Mouse (Mus musculus) MEL (cell line): ENCODE data around the gene Rpl36a. TPM values are rescaled to one million over a fixed set of nuclear protein-coding genes. Genes with fewer than 3 reads are reported as not detected.

Experiments used
- DNase-seq: peaks from one replicate; pipeline ENCODE4 v3.0.0; 2011; ENCODE audit warnings: low read depth, low spot score
- H3K27ac ChIP-seq: 2 replicates; pipeline ENCODE4 v1.5.1; 2012; ENCODE audit warnings: low read depth, mild to moderate bottlenecking, control low read depth, low read length, moderate library complexity; ENCODE audit not compliant: control insufficient read depth
- H3K27me3 ChIP-seq, 2 experiments: fragments of 150-350 bp in 1 of 2; sonication (generic) in 1 of 2; 2 replicates each; pipeline ENCODE4 v1.6.1; 2012; ENCODE audit warnings: low read length in 2 of 2, mild to moderate bottlenecking in 2 of 2, improper control_type of control experiment in 1 of 2, moderate library complexity in 1 of 2; ENCODE audit not compliant: insufficient read depth in 2 of 2, control insufficient read depth in 1 of 2
- H3K36me3 ChIP-seq, 2 experiments: 2 replicates each; pipeline ENCODE4 v1.6.1; 2012 to 2014; ENCODE audit warnings: low read length in 2 of 2, improper control_type of control experiment in 1 of 2, inconsistent platforms in 1 of 2, mild to moderate bottlenecking in 1 of 2; ENCODE audit not compliant: insufficient read depth in 2 of 2, control insufficient read depth in 1 of 2
- H3K4me1 ChIP-seq, 2 experiments: fragments of 150-350 bp in 1 of 2; sonication (generic) in 1 of 2; 2 replicates each; pipeline ENCODE4 v1.6.1; 2012; ENCODE audit warnings: low read length in 2 of 2, improper control_type of control experiment in 1 of 2, mild to moderate bottlenecking in 1 of 2; ENCODE audit not compliant: insufficient read depth in 2 of 2, control insufficient read depth in 1 of 2
- H3K4me3 ChIP-seq, 2 experiments: fragments of 150-350 bp in 1 of 2; sonication (generic) in 1 of 2; 2 replicates each; pipeline ENCODE4 v1.5.1; 2012; ENCODE audit warnings: low read depth in 2 of 2, low read length in 2 of 2, mild to moderate bottlenecking in 2 of 2, moderate library complexity in 2 of 2, control low read depth in 1 of 2, improper control_type of control experiment in 1 of 2; ENCODE audit not compliant: control insufficient read depth in 1 of 2, insufficient read depth in 1 of 2
- H3K79me2 ChIP-seq: 2 replicates; pipeline ENCODE4 v1.6.1; 2012; ENCODE audit warnings: mild to moderate bottlenecking, low read length, moderate library complexity; ENCODE audit not compliant: control insufficient read depth, poor library complexity, insufficient read depth
- H3K9ac ChIP-seq: 2 replicates; pipeline ENCODE4 v1.6.1; 2012; ENCODE audit warnings: low read depth, mild to moderate bottlenecking, control low read depth, low read length, moderate library complexity; ENCODE audit not compliant: control insufficient read depth, poor library complexity, severe bottlenecking
- H3K9me3 ChIP-seq: fragments of 150-350 bp; sonication (generic); replicated peaks from 2 replicates; pipeline ENCODE4 v1.6.1; 2012; ENCODE audit warnings: mild to moderate bottlenecking, low read length, improper control_type of control experiment, moderate library complexity; ENCODE audit not compliant: insufficient read depth
- BHLHE40 ChIP-seq: IDR thresholded peaks from 2 replicates; pipeline ENCODE4 v1.6.1; 2012; ENCODE audit warnings: low read depth, mild to moderate bottlenecking, inconsistent platforms, low read length, improper control_type of control experiment, borderline replicate concordance
- CTCF ChIP-seq, 3 experiments: IDR thresholded peaks in 2 of 3; conservative IDR thresholded peaks in 1 of 3; 2 replicates each; pipeline ENCODE4 v1.5.1; 2011 to 2012; ENCODE audit warnings: low read length in 3 of 3, low read depth in 2 of 3, mild to moderate bottlenecking in 2 of 3, improper control_type of control experiment in 1 of 3, inconsistent platforms in 1 of 3, mixed read lengths in 1 of 3, moderate library complexity in 1 of 3; ENCODE audit not compliant: control insufficient read depth in 1 of 3, insufficient read depth in 1 of 3, poor library complexity in 1 of 3, severe bottlenecking in 1 of 3
- ELF1 ChIP-seq: IDR thresholded peaks from 2 replicates; pipeline ENCODE4 v1.6.1; 2014; ENCODE audit warnings: low read depth, mild to moderate bottlenecking, inconsistent platforms, low read length, improper control_type of control experiment, moderate library complexity
- GABPA ChIP-seq: IDR thresholded peaks from 2 replicates; pipeline ENCODE4 v1.6.1; 2012; ENCODE audit warnings: low read depth, mild to moderate bottlenecking, inconsistent platforms, low read length, improper control_type of control experiment, moderate library complexity
- JUND ChIP-seq: IDR thresholded peaks from 2 replicates; pipeline ENCODE4 v1.6.1; 2011; ENCODE audit warnings: low read depth, mild to moderate bottlenecking, improper control_type of control experiment, low read length
- KAT2A ChIP-seq: conservative IDR thresholded peaks from 2 replicates; pipeline ENCODE4 v1.6.1; 2012; ENCODE audit warnings: low read depth, low read length, improper control_type of control experiment, inconsistent platforms
- MAX ChIP-seq: IDR thresholded peaks from 2 replicates; pipeline ENCODE4 v1.6.1; 2011; ENCODE audit warnings: low read length, improper control_type of control experiment
- MXI1 ChIP-seq: IDR thresholded peaks from 2 replicates; pipeline ENCODE4 v1.6.1; 2011; ENCODE audit warnings: mild to moderate bottlenecking, low read depth, low read length, improper control_type of control experiment
- MYB ChIP-seq: IDR thresholded peaks from 2 replicates; pipeline ENCODE4 v1.6.1; 2011; ENCODE audit warnings: mild to moderate bottlenecking, low read depth, low read length, improper control_type of control experiment
- POLR2A ChIP-seq, 2 experiments: IDR thresholded peaks; 2 replicates each; pipeline ENCODE4 v1.6.1; 2011 to 2012; ENCODE audit warnings: low read length in 2 of 2, mild to moderate bottlenecking in 2 of 2, control low read depth in 1 of 2, improper control_type of control experiment in 1 of 2, low read depth in 1 of 2, moderate library complexity in 1 of 2; ENCODE audit not compliant: control insufficient read depth in 1 of 2, insufficient read depth in 1 of 2, poor library complexity in 1 of 2
- USF1 ChIP-seq: IDR thresholded peaks from 2 replicates; pipeline ENCODE4 v1.6.1; 2014; ENCODE audit warnings: low read depth, mild to moderate bottlenecking, inconsistent platforms, low read length, improper control_type of control experiment, moderate library complexity
- USF2 ChIP-seq, 2 experiments: IDR thresholded peaks; 2 replicates each; pipeline ENCODE4 v1.6.1; 2011 to 2012; ENCODE audit warnings: improper control_type of control experiment in 2 of 2, low read length in 2 of 2, borderline replicate concordance in 1 of 2, inconsistent platforms in 1 of 2, low read depth in 1 of 2, mild to moderate bottlenecking in 1 of 2; ENCODE audit not compliant: insufficient read depth in 1 of 2
- ZKSCAN1 ChIP-seq: IDR thresholded peaks from 2 replicates; pipeline ENCODE4 v1.6.1; 2012; ENCODE audit warnings: low read depth, mild to moderate bottlenecking, inconsistent platforms, low read length, improper control_type of control experiment, moderate library complexity
- ZMIZ1 ChIP-seq: IDR thresholded peaks from 2 replicates; pipeline ENCODE4 v1.6.1; 2012; ENCODE audit warnings: low read depth, mild to moderate bottlenecking, inconsistent platforms, low read length, improper control_type of control experiment, moderate library complexity
- ZNF384 ChIP-seq: IDR thresholded peaks from 2 replicates; pipeline ENCODE4 v1.6.1; 2012; ENCODE audit warnings: low read depth, mild to moderate bottlenecking, inconsistent platforms, low read length, improper control_type of control experiment
- polyA plus RNA-seq, 2 experiments: library from polyadenylated mRNA; stranded (reverse) in 1 of 2; unstranded in 1 of 2; fragments of >175 nt in 1 of 2; fragments of >200 nt in 1 of 2; gene quantifications; 2 replicates each; pipeline versions ENCODE4 v1.2.1 to v1.2.4; 2012; ENCODE audit warnings: low replicate concordance in 2 of 2, low read depth in 1 of 2; ENCODE audit not compliant: insufficient read length in 2 of 2, insufficient read depth in 1 of 2, missing spikeins in 1 of 2
- total RNA-seq: library from RNA; depleted of rRNA; stranded (reverse); fragments of 300-350 nt; gene quantifications from 2 replicates; pipeline ENCODE4 v1.2.3, GENCODE M21; 2012

The Rpl36a gene
- total and polyA plus RNA-seq, 3 experiments = 1,673 to 6,935 TPM; not detected in 1

DNA sequence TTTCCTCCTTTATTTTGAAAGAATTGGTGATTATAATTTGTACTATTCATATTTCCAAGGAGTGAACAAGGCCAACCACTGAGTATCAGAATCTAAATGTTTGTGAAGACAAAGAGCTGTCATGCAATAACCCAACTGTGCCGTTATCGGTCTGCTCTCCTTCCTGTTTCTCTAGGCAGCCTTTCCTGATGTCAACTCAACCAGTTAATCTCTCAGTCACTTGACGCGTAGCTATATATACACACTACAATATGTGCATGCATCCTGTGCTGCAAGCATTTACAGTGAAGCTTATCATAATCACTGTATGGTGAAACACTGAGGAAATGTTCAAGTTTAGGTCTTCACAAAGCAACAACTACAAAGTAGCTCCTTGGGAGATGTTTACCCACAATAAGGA, 21.1 kb upstream of the Rpl36a start (continued):
- TF ChIP-seq BHLHE40 (peak; percentile 87), KAT2A (no peak), USF1 (peak; percentile 68), MAX (peak; percentile 93), ZKSCAN1 (no peak), GABPA (no peak), CTCF (IDR thresholded peaks at IDR 0.05 in 2 of 3, conservative IDR thresholded peaks at IDR 0.05 in 1 of 3; ENCODE audit: control insufficient read depth in 1 of 3, insufficient read depth in 1 of 3, low read depth in 2 of 3, low read length in 3 of 3, poor library complexity in 1 of 3, severe bottlenecking in 1 of 3) (no peak)

GRCm38 (mm10) chrX:134566536-134567222, 18.8 kb upstream of the Rpl36a start:
- no peaks in the 10 kb centered on the region; the same call in 1 of the 2 replicates for H3K79me2 ChIP-seq
- H3K9me3 ChIP-seq = no peaks in the 10 kb centered on the region
- H3K27me3 ChIP-seq = no peaks in the 10 kb centered on the region
- no peak overlapping the region for H3K4me3 ChIP-seq
- H3K4me1 ChIP-seq = peaks cover 16 to 29% of the 10 kb centered on the region in 2 experiments
- peak overlapping the region; percentile 11; the same call in 1 of the 2 replicates for H3K27ac ChIP-seq
- no peak for DNase-seq
- 0 out of 4 replicates have a peak, but pooled peaks of 1 of the 2 experiments have one; percentile 29 for TF ChIP-seq POLR2A (IDR thresholded peaks at IDR 0.05; ENCODE audit: control insufficient read depth in 1 of 2, insufficient read depth in 1 of 2, low read depth in 1 of 2, low read length in 2 of 2, poor library complexity in 1 of 2)
- no peak for TF ChIP-seq JUND
- no peak overlapping the region for H3K9ac ChIP-seq
- peaks cover 44 to 45% of the 10 kb centered on the region in 2 experiments for H3K36me3 ChIP-seq

DNA sequence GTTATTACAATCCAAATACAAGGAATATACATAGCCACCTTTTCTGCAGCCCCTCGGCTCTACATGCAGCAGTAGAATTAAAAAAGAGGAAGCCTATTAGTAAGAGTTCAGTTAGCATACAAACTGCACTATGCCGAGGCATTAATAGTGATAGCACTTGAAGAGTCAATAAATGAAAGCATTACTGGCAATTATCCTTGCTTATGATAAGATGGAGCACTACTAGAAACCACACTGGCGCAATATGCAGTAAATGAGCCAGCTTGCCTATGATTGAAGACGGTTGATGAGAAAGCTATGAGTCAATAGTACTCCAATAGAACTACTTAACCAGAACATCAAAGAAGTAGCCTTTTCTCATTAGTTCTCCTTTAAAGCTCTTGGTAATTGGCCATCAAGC, 7.6 kb upstream of the Rpl36a start:
- Histone ChIP-seq H3K27me3 (no peaks in the 10 kb centered on the region), H3K4me1 (peaks cover 23 to 28% of the 10 kb centered on the region in 2 experiments)
- no peak for TF ChIP-seq POLR2A (IDR thresholded peaks at IDR 0.05; ENCODE audit: control insufficient read depth in 1 of 2, insufficient read depth in 1 of 2, low read depth in 1 of 2, low read length in 2 of 2, poor library complexity in 1 of 2)
- no peak for TF ChIP-seq JUND
- TF ChIP-seq ELF1 = no peak
- no peak for TF ChIP-seq USF2 (IDR thresholded peaks at IDR 0.05; ENCODE audit: borderline replicate concordance in 1 of 2, insufficient read depth in 1 of 2, low read depth in 1 of 2, low read length in 2 of 2)
- TF ChIP-seq ZNF384 = no peak
- TF ChIP-seq ZMIZ1 = no peak
- TF ChIP-seq MXI1 = no peak
- TF ChIP-seq MYB = no peak
- TF ChIP-seq, all 39 proteins: peak for 0
- peak overlapping the region in 1 of 2 experiments; percentile 27; a peak in 2 of 4 replicates for H3K4me3 ChIP-seq
- H3K9ac ChIP-seq = peak overlapping the region; percentile 29
- H3K9me3 ChIP-seq = no peaks in the 10 kb centered on the region
- peaks cover 26 to 45% of the 10 kb centered on the region in 2 experiments for H3K36me3 ChIP-seq
- peaks cover 68% of the 10 kb centered on the region for H3K79me2 ChIP-seq
- H3K27ac ChIP-seq = peak overlapping the region; percentile 82
- DNase-seq = peak; percentile 86
